Mouse (Mus musculus) heart, adult 2 months (tissue): ENCODE data around the gene Dnhd1.

Experiments
- CTCF ChIP-seq: fragments of 200-600 bp; IDR thresholded peaks from 2 replicates; pipeline ENCODE4 v1.8.1; 2022; ENCODE audit warnings: antibody characterized with exemption, mild to moderate bottlenecking, moderate library complexity
- EP300 ChIP-seq: fragments of 200-500 bp; IDR thresholded peaks from 2 replicates; pipeline ENCODE4 v1.6.1; 2011; ENCODE audit warnings: low read depth, low read length, control low read depth; ENCODE audit not compliant: insufficient read depth
- POLR2A ChIP-seq: fragments of 200-500 bp; IDR thresholded peaks from 2 replicates; pipeline ENCODE4 v1.6.1; 2011; ENCODE audit warnings: mild to moderate bottlenecking, low read depth, low read length, control low read depth; ENCODE audit not compliant: insufficient read depth

- TF ChIP-seq CTCF = no peak
- no peak for TF ChIP-seq POLR2A
- no peak for TF ChIP-seq EP300
Observed at GRCm38 (mm10) chr7:105608467-105608866, 42.2 kb upstream of the Dnhd1 start.
